Mouse (Mus musculus) midbrain, postnatal 0 days (tissue): ENCODE results near the gene Dennd1a. TPM values are rescaled to one million over a fixed set of nuclear protein-coding genes. Genes with fewer than 3 reads are reported as not detected.
A peak's percentile ranks its signal among the peaks of the same experiment; 100 is the strongest.

Experiments
- ATAC-seq: fragments of 200-750 bp; cut with Nextera tagmentation; 2 replicates; pipeline ENCODE4 v1.8.0; 2017; ENCODE audit warnings: moderate number of reproducible peaks, mild to moderate bottlenecking, moderate TSS enrichment, moderate library complexity; ENCODE audit not compliant: low FRiP score
- DNase-seq: peaks from one replicate; pipeline ENCODE4 v3.0.0-alpha.2; 2015; ENCODE audit warnings: low spot score
- H3K27ac ChIP-seq: fragments of 300-500 bp; sonication (generic); 2 replicates; pipeline ENCODE4 v1.5.1; 2014; ENCODE audit warnings: low read depth, mild to moderate bottlenecking, low read length, mixed read lengths
- H3K27me3 ChIP-seq: fragments of 300-500 bp; sonication (generic); 2 replicates; pipeline ENCODE4 v1.6.1; 2014; ENCODE audit warnings: low read length, control low read depth, mixed read lengths; ENCODE audit not compliant: insufficient read depth
- H3K36me3 ChIP-seq: fragments of 300-500 bp; sonication (generic); 2 replicates; pipeline ENCODE4 v1.6.1; 2014; ENCODE audit warnings: low read length, control low read depth, mixed read lengths; ENCODE audit not compliant: insufficient read depth
- H3K4me1 ChIP-seq: fragments of 300-500 bp; sonication (generic); 2 replicates; pipeline ENCODE4 v1.6.1; 2014; ENCODE audit warnings: mild to moderate bottlenecking, control low read depth, antibody characterized with exemption, low read length, mixed read lengths; ENCODE audit not compliant: insufficient read depth
- H3K4me2 ChIP-seq: fragments of 300-500 bp; sonication (generic); 2 replicates; pipeline ENCODE4 v1.6.1; 2014; ENCODE audit warnings: low read depth, mild to moderate bottlenecking, low read length, mixed read lengths; ENCODE audit not compliant: poor library complexity, severe bottlenecking
- H3K4me3 ChIP-seq: fragments of 300-500 bp; sonication (generic); 2 replicates; pipeline ENCODE4 v1.5.1; 2014; ENCODE audit warnings: low read depth, mild to moderate bottlenecking, low read length, moderate library complexity
- H3K9ac ChIP-seq: fragments of 300-500 bp; sonication (generic); replicated peaks from 2 replicates; pipeline ENCODE4 v1.6.1; 2014; ENCODE audit warnings: mild to moderate bottlenecking, low read length, moderate library complexity, mixed read lengths; ENCODE audit not compliant: poor library complexity, severe bottlenecking
- H3K9me3 ChIP-seq: fragments of 300-500 bp; sonication (generic); 2 replicates; pipeline ENCODE4 v1.6.1; 2016; ENCODE audit warnings: low read length, control low read depth
- CTCF ChIP-seq: IDR thresholded peaks from 2 replicates; pipeline ENCODE4 v1.5.1; 2016; ENCODE audit warnings: antibody characterized with exemption, mild to moderate bottlenecking
- WGBS: fragments of 180-500 bp; shearing (Covaris S2); extraction: QIAGEN DNeasy Blood & Tissue Kit; methylation state at CpG from one replicate; pipeline ENCODE4 v1.1.7; 2014; 5-methylcytosine and 5-hydroxymethylcytosine counted together
- polyA plus RNA-seq: library from polyadenylated mRNA; unstranded; fragments of >200 nt; fragmentation: Nextera tagmentation; extraction: Ambion mirVana; gene quantifications from 2 replicates; pipeline ENCODE4 v1.2.1, GENCODE M21; 2015
- total RNA-seq: library from RNA; depleted of rRNA; stranded (reverse); fragments of >200 nt; gene quantifications from 2 replicates; pipeline ENCODE4 v1.2.3, GENCODE M21; 2014

The Dennd1a gene
- total and polyA plus RNA-seq, 2 experiments from 2014 or later: 15.9 to 51.1 TPM

GRCm38 (mm10) chr2:37776611-37777411 lies 510.4 kb downstream of the Dennd1a start:
- Histone ChIP-seq H3K27ac (no peak overlapping the region), H3K9ac (no peak overlapping the region), H3K4me3 (peak overlapping the region; percentile 14; the same call in 1 of the 2 replicates), H3K9me3 (no peaks in the 10 kb centered on the region), H3K4me1 (peaks cover 12% of the 10 kb centered on the region), H3K27me3 (no peaks in the 10 kb centered on the region), H3K36me3 (no peaks in the 10 kb centered on the region), H3K4me2 (peak overlapping the region; percentile 24)
- 16% methylated on average over 20 of the region's 20 CpGs for WGBS
- no peak for ATAC-seq
- no peak for DNase-seq
- TF ChIP-seq CTCF: no peak

GRCm38 (mm10) chr2:37776016-37776415 lies 511.2 kb downstream of the Dennd1a start, which contains the start of gene Crb2:
Gene Crb2, plus strand, starts transcription at chr2:37776249.
- DNase-seq (no peak), ATAC-seq (no peak)
- H3K9me3 ChIP-seq: no peaks in the 10 kb centered on the region
- TF ChIP-seq CTCF: no peak
- WGBS: 13% methylated on average over 17 of the region's 18 CpGs
- peak within 1 kb of the TSS; percentile 24 for H3K4me2 ChIP-seq
- H3K4me3 ChIP-seq: peak within 1 kb of the TSS; percentile 14; the same call in 1 of the 2 replicates
- H3K4me1 ChIP-seq: peaks cover 12% of the 10 kb centered on the region
- H3K27ac ChIP-seq: no peak within 1 kb of the TSS
- H3K9ac ChIP-seq: no peak within 1 kb of the TSS
- no peaks in the 10 kb centered on the region for H3K36me3 ChIP-seq
- H3K27me3 ChIP-seq: no peaks in the 10 kb centered on the region

- peaks cover 11% of the 10 kb centered on the region for H3K4me1 ChIP-seq
- ATAC-seq (no peak), DNase-seq (peak; percentile 70)
- H3K4me3 ChIP-seq: no peak overlapping the region
- H3K9me3 ChIP-seq: no peaks in the 10 kb centered on the region
- 13% methylated on average over 5 of the region's 5 CpGs for whole genome bisulfite sequencing
- no peaks in the 10 kb centered on the region for H3K36me3 ChIP-seq
- H3K9ac ChIP-seq: no peak overlapping the region
- H3K27me3 ChIP-seq: no peaks in the 10 kb centered on the region
- H3K27ac ChIP-seq: no peak overlapping the region
- no peak overlapping the region for H3K4me2 ChIP-seq
- TF ChIP-seq CTCF: peak; percentile 82
These were observed 512.6 kb downstream of the Dennd1a start for GRCm38 (mm10) chr2:37774571-37774970.

GRCm38 (mm10) chr2:37771618-37772285 lies 515.4 kb downstream of the Dennd1a start:
- Histone ChIP-seq H3K4me2 (peak overlapping the region; percentile 51), H3K36me3 (no peaks in the 10 kb centered on the region), H3K4me1 (peaks cover 7% of the 10 kb centered on the region), H3K9me3 (no peaks in the 10 kb centered on the region), H3K9ac (peak overlapping the region; percentile 33; the same call in 1 of the 2 replicates), H3K27ac (no peak overlapping the region), H3K4me3 (peak overlapping the region; percentile 30), H3K27me3 (no peaks in the 10 kb centered on the region)
- peak; percentile 75 for TF ChIP-seq CTCF
- peak; percentile 75 for ATAC-seq
- under 1% methylated on average over 18 of the region's 18 CpGs for WGBS
- peak; percentile 93 for DNase-seq

GRCm38 (mm10) chr2:37769793-37770192 lies 517.4 kb downstream of the Dennd1a start:
- Histone ChIP-seq H3K9me3 (no peaks in the 10 kb centered on the region), H3K27me3 (no peaks in the 10 kb centered on the region), H3K4me3 (no peak overlapping the region), H3K4me2 (no peak overlapping the region), H3K36me3 (no peaks in the 10 kb centered on the region), H3K9ac (no peak overlapping the region), H3K4me1 (peaks cover 18% of the 10 kb centered on the region), H3K27ac (no peak overlapping the region)
- no peak for TF ChIP-seq CTCF
- ATAC-seq (no peak), DNase-seq (no peak)
- WGBS: 82% methylated on average over 8 of the region's 8 CpGs

- DNase-seq (peak; percentile 67), ATAC-seq (0 out of 2 replicates have a peak, but pooled peaks have one; percentile 35)
- H3K4me3 ChIP-seq: no peak overlapping the region
- H3K36me3 ChIP-seq: no peaks in the 10 kb centered on the region
- 36% methylated on average over 2 of the region's 2 CpGs for WGBS
- TF ChIP-seq CTCF: no peak
- peaks cover 18% of the 10 kb centered on the region for H3K4me1 ChIP-seq
- H3K4me2 ChIP-seq: no peak overlapping the region
- no peaks in the 10 kb centered on the region for H3K9me3 ChIP-seq
- no peaks in the 10 kb centered on the region for H3K27me3 ChIP-seq
- no peak overlapping the region for H3K9ac ChIP-seq
- H3K27ac ChIP-seq: no peak overlapping the region
These were observed 518.3 kb downstream of the Dennd1a start for GRCm38 (mm10) chr2:37768903-37769302.
